Mouse (Mus musculus): ENCODE results near the gene Ikbke. TPM values are rescaled to one million over a fixed set of nuclear protein-coding genes. Genes with fewer than 3 reads are reported as not detected.

Ikbke gene
- polyA plus RNA-seq, 1 experiment = not detected

- Histone ChIP-seq H3K4me3 (ENCODE audit: insufficient read depth, low read depth, low read length) (no peak overlapping the region), H3K27ac (ENCODE audit: insufficient read depth, low read depth, low read length) (no peak overlapping the region), H3K4me1 (ENCODE audit: control insufficient read depth, insufficient read depth, low read length) (peaks cover 5% of the 10 kb centered on the region)
- TF ChIP-seq CTCF (IDR thresholded peaks at IDR 0.05; ENCODE audit: insufficient read depth, low read depth, low read length) = no peak
- TF ChIP-seq POLR2A (IDR thresholded peaks at IDR 0.05; ENCODE audit: insufficient read depth, low read depth, low read length) = no peak
- whole genome bisulfite sequencing = 98% methylated on average over 1 of the region's 1 CpGs
These were observed 67.8 kb downstream of the Ikbke start for GRCm38 (mm10) chr1:131211655-131212054.

GRCm38 (mm10) chr1:131209971-131210426 is 69.4 kb downstream of the Ikbke start:
- no peak overlapping the region for H3K27ac ChIP-seq (ENCODE audit: insufficient read depth, low read depth, low read length)

GRCm38 (mm10) chr1:131208800-131209199 is 70.6 kb downstream of the Ikbke start:
- TF ChIP-seq CTCF (IDR thresholded peaks at IDR 0.05; ENCODE audit: insufficient read depth, low read depth, low read length) (no peak), POLR2A (IDR thresholded peaks at IDR 0.05; ENCODE audit: insufficient read depth, low read depth, low read length) (no peak)
- 87% methylated on average over 6 of the region's 6 CpGs for WGBS
- Histone ChIP-seq H3K27ac (ENCODE audit: insufficient read depth, low read depth, low read length) (no peak overlapping the region), H3K4me3 (ENCODE audit: insufficient read depth, low read depth, low read length) (no peak overlapping the region), H3K4me1 (ENCODE audit: control insufficient read depth, insufficient read depth, low read length) (peaks cover 5% of the 10 kb centered on the region)

More at GRCm38 (mm10) chr1:131209971-131210426, 69.4 kb downstream of the Ikbke start:
- TF ChIP-seq POLR2A (IDR thresholded peaks at IDR 0.05; ENCODE audit: insufficient read depth, low read depth, low read length) = no peak
- TF ChIP-seq CTCF (IDR thresholded peaks at IDR 0.05; ENCODE audit: insufficient read depth, low read depth, low read length) = no peak
- WGBS = 62% methylated on average over 8 of the region's 8 CpGs
- Histone ChIP-seq H3K4me1 (ENCODE audit: control insufficient read depth, insufficient read depth, low read length) (peaks cover 5% of the 10 kb centered on the region), H3K4me3 (ENCODE audit: insufficient read depth, low read depth, low read length) (no peak overlapping the region)

- TF ChIP-seq POLR2A (IDR thresholded peaks at IDR 0.05; ENCODE audit: insufficient read depth, low read depth, low read length) = no peak
- no peak for TF ChIP-seq CTCF (IDR thresholded peaks at IDR 0.05; ENCODE audit: insufficient read depth, low read depth, low read length)
- H3K4me1 ChIP-seq (ENCODE audit: control insufficient read depth, insufficient read depth, low read length) = peaks cover 5% of the 10 kb centered on the region
These were observed 71.3 kb downstream of the Ikbke start for GRCm38 (mm10) chr1:131208081-131208480.

GRCm38 (mm10) chr1:131207531-131207930 is 71.9 kb downstream of the Ikbke start:
- 7% methylated on average over 5 of the region's 5 CpGs for WGBS
- H3K27ac ChIP-seq (ENCODE audit: insufficient read depth, low read depth, low read length) = no peak overlapping the region
- TF ChIP-seq CTCF (IDR thresholded peaks at IDR 0.05; ENCODE audit: insufficient read depth, low read depth, low read length) (peak; percentile 59), POLR2A (IDR thresholded peaks at IDR 0.05; ENCODE audit: insufficient read depth, low read depth, low read length) (no peak)

More at GRCm38 (mm10) chr1:131208081-131208480, 71.3 kb downstream of the Ikbke start:
- Histone ChIP-seq H3K4me3 (ENCODE audit: insufficient read depth, low read depth, low read length) (no peak overlapping the region), H3K27ac (ENCODE audit: insufficient read depth, low read depth, low read length) (no peak overlapping the region)
- WGBS = 93% methylated on average over 5 of the region's 5 CpGs

GRCm38 (mm10) chr1:131206342-131206741 is 73.1 kb downstream of the Ikbke start:
- no peak overlapping the region for H3K4me3 ChIP-seq (ENCODE audit: insufficient read depth, low read depth, low read length)
- WGBS = 84% methylated on average over 5 of the region's 5 CpGs
- TF ChIP-seq POLR2A (IDR thresholded peaks at IDR 0.05; ENCODE audit: insufficient read depth, low read depth, low read length) (no peak), CTCF (IDR thresholded peaks at IDR 0.05; ENCODE audit: insufficient read depth, low read depth, low read length) (no peak)

More at GRCm38 (mm10) chr1:131207531-131207930, 71.9 kb downstream of the Ikbke start:
- no peak overlapping the region for H3K4me3 ChIP-seq (ENCODE audit: insufficient read depth, low read depth, low read length)
- H3K4me1 ChIP-seq (ENCODE audit: control insufficient read depth, insufficient read depth, low read length) = peaks cover 5% of the 10 kb centered on the region

GRCm38 (mm10) chr1:131204461-131204860 is 74.9 kb downstream of the Ikbke start:
- H3K4me1 ChIP-seq (ENCODE audit: control insufficient read depth, insufficient read depth, low read length) = no peaks in the 10 kb centered on the region
- TF ChIP-seq POLR2A (IDR thresholded peaks at IDR 0.05; ENCODE audit: insufficient read depth, low read depth, low read length) (no peak), CTCF (IDR thresholded peaks at IDR 0.05; ENCODE audit: insufficient read depth, low read depth, low read length) (no peak)
- H3K27ac ChIP-seq (ENCODE audit: insufficient read depth, low read depth, low read length) = no peak overlapping the region
- 85% methylated on average over 8 of the region's 8 CpGs for WGBS
- no peak overlapping the region for H3K4me3 ChIP-seq (ENCODE audit: insufficient read depth, low read depth, low read length)

More at GRCm38 (mm10) chr1:131206342-131206741, 73.1 kb downstream of the Ikbke start:
- Histone ChIP-seq H3K4me1 (ENCODE audit: control insufficient read depth, insufficient read depth, low read length) (peaks cover 5% of the 10 kb centered on the region), H3K27ac (ENCODE audit: insufficient read depth, low read depth, low read length) (no peak overlapping the region)

Other genes starting within 250 kb of the Ikbke start
- not detected in 2 replicates for gene Mapkapk2, start 181.8 kb downstream of the Ikbke start, polyA plus RNA-seq (2012; ENCODE audit: insufficient read depth, insufficient read length, low replicate concordance, missing spikeins)
- gene Dyrk3, start 141.3 kb downstream of the Ikbke start, polyA plus RNA-seq (2012; ENCODE audit: insufficient read depth, insufficient read length, low replicate concordance, missing spikeins) = not detected in 2 replicates
- not detected in 2 replicates for gene Eif2d, start 126.4 kb downstream of the Ikbke start, polyA plus RNA-seq (2012; ENCODE audit: insufficient read depth, insufficient read length, low replicate concordance, missing spikeins)
- gene Rassf5, start 34.3 kb downstream of the Ikbke start, polyA plus RNA-seq (2012; ENCODE audit: insufficient read depth, insufficient read length, low replicate concordance, missing spikeins) = not detected in 2 replicates
- gene Srgap2, start 247.7 kb upstream of the Ikbke start, polyA plus RNA-seq (2012; ENCODE audit: insufficient read depth, insufficient read length, low replicate concordance, missing spikeins) = not detected in 2 replicates
- gene Fam72a, start 248.3 kb upstream of the Ikbke start, polyA plus RNA-seq (2012; ENCODE audit: insufficient read depth, insufficient read length, low replicate concordance, missing spikeins) = not detected in 2 replicates

All from olfactory bulb, adult 2 months (tissue).